Mouse (Mus musculus) cortical plate, adult 2 months (tissue): ENCODE measurements around the gene Camk1d.

Experiments used
- CTCF ChIP-seq: fragments of 200-500 bp; IDR thresholded peaks from 2 replicates; pipeline ENCODE4 v1.5.1; 2011; ENCODE audit warnings: mild to moderate bottlenecking, control low read depth, low read length; ENCODE audit not compliant: insufficient read depth; ENCODE audit errors: extremely low read depth
- POLR2A ChIP-seq: fragments of 200-500 bp; IDR thresholded peaks from 2 replicates; pipeline ENCODE4 v1.6.1; 2011; ENCODE audit warnings: mild to moderate bottlenecking, low read length, control low read depth; ENCODE audit not compliant: insufficient read depth; ENCODE audit errors: extremely low read depth

GRCm38 (mm10) chr2:5709911-5710310 lies 4.4 kb downstream of the Camk1d start:
- no peak for TF ChIP-seq CTCF
- TF ChIP-seq POLR2A: no peak
